Mouse (Mus musculus): ENCODE measurements around the gene Vav2. TPM values are rescaled to one million over a fixed set of nuclear protein-coding genes. Genes with fewer than 3 reads are reported as not detected.

Gene Vav2
- polyA plus RNA-seq, 1 experiment = 18.8 TPM

DNA sequence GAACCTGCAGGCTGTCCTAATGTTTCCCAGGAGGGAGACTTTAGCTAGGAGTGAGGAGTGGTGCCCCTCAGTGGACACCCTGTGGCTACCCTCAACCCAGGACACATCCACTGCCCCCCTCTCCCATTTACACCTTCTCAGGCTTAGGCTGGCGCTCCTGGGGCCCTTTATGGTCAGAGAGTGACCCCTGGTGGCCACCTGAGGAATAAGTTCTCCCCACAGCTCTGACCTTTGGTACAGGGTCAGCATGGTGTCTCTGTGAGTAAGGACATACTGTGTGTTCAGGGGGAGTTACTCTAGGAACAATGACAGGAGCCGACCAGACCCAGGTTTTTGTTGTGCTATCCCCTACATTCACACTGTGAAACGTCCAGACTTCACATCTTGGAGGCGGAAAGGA is 189.5 kb downstream of the Vav2 start:
- H3K4me3 ChIP-seq (replicated peaks; ENCODE audit: control insufficient read depth, low read depth, low read length) = no peak overlapping the region
- TF ChIP-seq CTCF (IDR thresholded peaks at IDR 0.05; ENCODE audit: control insufficient read depth, insufficient read depth, low read length) (peak; percentile 81), POLR2A (IDR thresholded peaks at IDR 0.05; ENCODE audit: borderline replicate concordance, control insufficient read depth, low read depth, low read length) (no peak)
- WGBS = 32% methylated on average over 4 of the region's 4 CpGs
- H3K27ac ChIP-seq (ENCODE audit: control insufficient read depth, insufficient read depth, low read depth, low read length, poor library complexity) = no peak overlapping the region
- no peaks in the 10 kb centered on the region; the same call in 1 of the 2 replicates for H3K4me1 ChIP-seq (ENCODE audit: control insufficient read depth, insufficient read depth, low read length)

DNA sequence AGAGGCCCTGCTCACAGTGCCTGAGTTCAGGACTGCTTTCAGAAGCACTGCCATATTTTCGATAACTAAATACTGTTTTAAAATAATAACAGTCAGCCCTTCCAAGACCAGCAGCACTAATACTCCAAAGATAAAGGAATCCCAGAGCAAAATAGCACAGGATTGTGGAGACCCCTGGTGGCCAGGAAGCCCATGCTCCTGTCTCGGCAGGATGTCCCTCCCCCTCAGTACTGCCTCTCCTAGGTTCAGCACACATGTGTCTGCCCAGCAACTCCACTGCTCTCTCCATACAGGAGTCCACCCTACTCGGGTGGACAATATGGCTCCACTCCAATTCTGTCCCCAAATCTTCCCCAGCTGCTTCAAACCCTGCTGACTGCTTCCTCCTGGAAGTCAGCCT is 191.1 kb downstream of the Vav2 start:
- Histone ChIP-seq H3K27ac (ENCODE audit: control insufficient read depth, insufficient read depth, low read depth, low read length, poor library complexity) (no peak overlapping the region), H3K4me3 (replicated peaks; ENCODE audit: control insufficient read depth, low read depth, low read length) (no peak overlapping the region), H3K4me1 (ENCODE audit: control insufficient read depth, insufficient read depth, low read length) (no peaks in the 10 kb centered on the region; the same call in 1 of the 2 replicates)
- 20% methylated on average over 3 of the region's 3 CpGs for WGBS
- TF ChIP-seq POLR2A (IDR thresholded peaks at IDR 0.05; ENCODE audit: borderline replicate concordance, control insufficient read depth, low read depth, low read length) (no peak), CTCF (IDR thresholded peaks at IDR 0.05; ENCODE audit: control insufficient read depth, insufficient read depth, low read length) (peak; percentile 48; the same call in 1 of the 2 replicates)

DNA sequence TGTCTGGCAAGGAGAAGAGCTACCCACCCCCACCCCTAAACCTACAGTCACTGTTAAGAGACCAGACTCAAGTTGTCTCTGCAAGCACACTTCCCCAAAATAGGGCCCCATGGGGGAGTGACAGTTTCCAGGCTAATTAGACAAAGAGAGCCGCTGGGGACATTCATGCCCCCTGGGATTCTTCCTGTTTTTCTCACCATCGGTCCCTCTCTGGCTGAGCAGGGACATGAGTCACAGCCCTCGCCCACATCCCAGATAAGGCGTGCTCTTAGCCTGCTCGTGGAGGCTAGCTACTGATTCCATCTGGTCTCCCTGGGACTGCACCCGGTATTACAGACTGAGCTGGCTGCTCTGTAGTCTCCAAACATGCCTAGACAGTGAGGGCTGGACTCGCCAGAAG is 194.5 kb downstream of the Vav2 start:
- TF ChIP-seq CTCF (IDR thresholded peaks at IDR 0.05; ENCODE audit: control insufficient read depth, insufficient read depth, low read length) (no peak), POLR2A (IDR thresholded peaks at IDR 0.05; ENCODE audit: borderline replicate concordance, control insufficient read depth, low read depth, low read length) (no peak)
- WGBS = 13% methylated on average over 7 of the region's 7 CpGs
- H3K4me3 ChIP-seq (replicated peaks; ENCODE audit: control insufficient read depth, low read depth, low read length) = no peak overlapping the region
- H3K4me1 ChIP-seq (ENCODE audit: control insufficient read depth, insufficient read depth, low read length) = no peaks in the 10 kb centered on the region; the same call in 1 of the 2 replicates
- no peak overlapping the region for H3K27ac ChIP-seq (ENCODE audit: control insufficient read depth, insufficient read depth, low read depth, low read length, poor library complexity)

DNA sequence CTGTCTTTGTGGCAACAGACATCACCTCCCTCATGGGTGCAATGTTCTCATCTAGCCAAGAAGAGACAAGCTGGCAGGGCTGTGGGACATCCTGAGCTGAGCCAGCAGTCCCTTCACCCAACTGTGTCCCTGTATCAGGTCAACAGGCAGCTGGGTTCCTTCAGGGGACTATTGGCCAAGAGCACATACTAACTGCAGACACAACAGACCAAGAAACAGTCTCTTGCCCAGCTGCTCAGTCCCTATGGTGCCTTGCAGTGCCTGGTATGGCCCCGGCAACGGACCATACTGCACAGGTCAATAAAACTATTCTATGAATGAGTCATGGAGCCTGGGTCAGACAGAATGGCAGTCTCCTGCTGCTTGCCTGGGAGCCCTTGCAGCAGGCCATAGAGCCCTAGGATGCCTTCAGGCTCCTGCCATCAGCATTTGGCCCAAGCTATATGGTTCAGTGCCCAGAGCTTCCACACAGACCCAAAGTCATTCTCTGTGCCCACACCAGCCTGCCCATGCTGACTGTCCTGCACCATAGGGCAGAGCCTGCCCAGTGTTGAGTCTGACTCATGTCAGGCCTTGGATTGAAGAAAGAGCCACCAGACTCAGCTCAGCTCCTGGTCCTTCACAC is 197.2 kb downstream of the Vav2 start:
- H3K4me3 ChIP-seq (replicated peaks; ENCODE audit: control insufficient read depth, low read depth, low read length) = no peak overlapping the region
- 90% methylated on average over 2 of the region's 2 CpGs for WGBS
- H3K27ac ChIP-seq (ENCODE audit: control insufficient read depth, insufficient read depth, low read depth, low read length, poor library complexity) = no peak overlapping the region
- no peak for TF ChIP-seq POLR2A (IDR thresholded peaks at IDR 0.05; ENCODE audit: borderline replicate concordance, control insufficient read depth, low read depth, low read length)
- TF ChIP-seq CTCF (IDR thresholded peaks at IDR 0.05; ENCODE audit: control insufficient read depth, insufficient read depth, low read length) = no peak
- H3K4me1 ChIP-seq (ENCODE audit: control insufficient read depth, insufficient read depth, low read length) = no peaks in the 10 kb centered on the region; the same call in 1 of the 2 replicates

DNA sequence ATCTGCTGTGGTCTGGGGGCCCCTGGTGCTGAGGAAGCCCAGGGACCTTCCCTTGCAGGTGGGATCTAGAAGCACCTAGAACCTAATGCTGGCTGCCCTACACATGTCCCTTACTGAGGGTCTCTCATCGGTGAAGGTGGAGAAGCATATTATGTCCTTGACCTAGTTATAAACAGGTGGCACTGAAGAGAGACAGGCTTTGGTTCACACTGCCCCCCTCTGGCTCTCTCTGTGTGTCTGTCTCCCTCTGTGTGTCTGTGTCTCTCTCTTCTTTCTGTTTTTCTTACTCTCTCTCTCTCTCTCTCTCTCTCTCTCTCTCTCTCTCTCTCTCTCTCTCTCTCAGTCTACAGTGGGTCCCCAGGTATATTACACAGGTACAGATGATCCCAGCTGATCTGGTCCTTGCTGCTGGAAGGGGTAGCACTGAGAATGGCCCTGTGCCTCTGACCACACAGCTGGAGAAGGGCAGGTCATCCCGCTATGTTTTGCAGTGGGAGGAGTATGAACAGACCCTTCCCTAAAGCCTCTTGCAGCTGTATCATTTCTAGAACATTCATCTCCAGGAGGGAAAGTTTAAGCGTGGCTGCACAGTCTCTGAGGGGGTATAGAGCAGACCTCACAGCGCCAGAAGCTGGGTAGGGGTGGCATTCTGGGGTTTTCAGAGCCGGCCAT is 197.9 kb downstream of the Vav2 start:
- WGBS = 74% methylated on average over 5 of the region's 5 CpGs
- no peaks in the 10 kb centered on the region; the same call in 1 of the 2 replicates for H3K4me1 ChIP-seq (ENCODE audit: control insufficient read depth, insufficient read depth, low read length)
- H3K4me3 ChIP-seq (replicated peaks; ENCODE audit: control insufficient read depth, low read depth, low read length) = no peak overlapping the region
- TF ChIP-seq POLR2A (IDR thresholded peaks at IDR 0.05; ENCODE audit: borderline replicate concordance, control insufficient read depth, low read depth, low read length) (no peak), CTCF (IDR thresholded peaks at IDR 0.05; ENCODE audit: control insufficient read depth, insufficient read depth, low read length) (no peak)
- no peak overlapping the region for H3K27ac ChIP-seq (ENCODE audit: control insufficient read depth, insufficient read depth, low read depth, low read length, poor library complexity)

DNA sequence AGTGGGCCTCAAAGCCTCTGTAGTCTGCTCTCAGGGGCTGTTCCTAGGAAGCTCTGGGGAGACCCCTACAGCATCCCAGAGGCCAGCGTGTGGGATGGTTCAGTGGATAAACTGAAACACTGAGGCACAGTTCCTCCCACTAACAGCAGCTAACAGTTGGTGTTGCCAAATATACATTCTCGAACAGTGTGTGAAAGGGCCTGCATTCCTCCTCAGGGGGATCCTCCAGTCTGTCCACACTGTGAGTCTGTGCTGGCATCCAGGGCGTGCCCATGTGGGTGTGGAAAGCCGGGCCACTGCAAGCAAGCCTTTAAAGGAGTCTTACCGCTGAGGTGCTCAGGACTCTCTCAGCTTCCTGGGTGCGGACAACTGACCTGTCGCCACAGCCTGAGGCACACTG is 200.3 kb downstream of the Vav2 start:
- TF ChIP-seq POLR2A (IDR thresholded peaks at IDR 0.05; ENCODE audit: borderline replicate concordance, control insufficient read depth, low read depth, low read length) (no peak), CTCF (IDR thresholded peaks at IDR 0.05; ENCODE audit: control insufficient read depth, insufficient read depth, low read length) (no peak)
- Histone ChIP-seq H3K27ac (ENCODE audit: control insufficient read depth, insufficient read depth, low read depth, low read length, poor library complexity) (no peak overlapping the region), H3K4me1 (ENCODE audit: control insufficient read depth, insufficient read depth, low read length) (no peaks in the 10 kb centered on the region; the same call in 1 of the 2 replicates), H3K4me3 (replicated peaks; ENCODE audit: control insufficient read depth, low read depth, low read length) (no peak overlapping the region)
- WGBS = 78% methylated on average over 7 of the region's 7 CpGs

DNA sequence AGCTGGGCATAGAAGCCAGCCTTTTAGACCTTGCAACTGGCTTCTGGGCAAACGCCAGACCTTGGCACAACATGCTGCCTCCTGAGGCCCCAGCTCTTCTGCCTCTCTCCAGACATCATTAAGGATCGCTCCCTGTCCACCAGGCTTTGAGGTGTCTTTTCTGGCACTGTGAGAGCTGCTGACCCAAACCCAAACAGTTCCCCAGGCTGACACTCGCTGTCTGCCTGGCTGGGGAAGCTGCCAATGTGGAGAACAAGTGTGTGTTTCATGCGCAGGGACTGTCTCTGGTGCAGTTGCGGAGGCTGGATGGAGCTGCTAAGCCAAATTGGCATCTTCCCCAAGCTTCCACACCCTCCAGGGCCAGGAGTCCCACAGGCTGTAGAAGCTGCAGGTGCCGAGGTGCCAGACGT is 203.8 kb downstream of the Vav2 start:
- no peak overlapping the region for H3K27ac ChIP-seq (ENCODE audit: control insufficient read depth, insufficient read depth, low read depth, low read length, poor library complexity)
- no peaks in the 10 kb centered on the region for H3K4me1 ChIP-seq (ENCODE audit: control insufficient read depth, insufficient read depth, low read length)
- no peak overlapping the region for H3K4me3 ChIP-seq (replicated peaks; ENCODE audit: control insufficient read depth, low read depth, low read length)
- no peak for TF ChIP-seq POLR2A (IDR thresholded peaks at IDR 0.05; ENCODE audit: borderline replicate concordance, control insufficient read depth, low read depth, low read length)
- TF ChIP-seq CTCF (IDR thresholded peaks at IDR 0.05; ENCODE audit: control insufficient read depth, insufficient read depth, low read length) = no peak
- WGBS = 79% methylated on average over 7 of the region's 7 CpGs

DNA sequence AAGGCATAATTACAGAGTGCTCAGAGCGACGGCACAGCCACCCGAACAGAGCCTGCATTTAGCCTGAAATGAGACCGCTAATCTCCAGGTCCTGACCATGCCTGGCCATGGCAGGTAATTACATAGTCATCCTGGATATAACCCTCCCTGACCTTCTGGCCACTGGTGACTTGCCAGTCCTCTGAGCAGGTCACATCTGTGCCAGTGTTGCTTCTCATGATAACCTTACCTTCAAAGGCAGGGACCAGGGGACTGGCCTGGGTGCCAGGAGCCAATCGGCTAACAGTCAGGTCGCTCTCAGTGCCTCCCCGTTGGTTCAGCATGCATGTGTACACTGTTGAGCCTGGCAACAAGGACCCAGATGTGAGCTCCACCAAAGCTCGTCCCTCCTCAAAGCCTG is 208.3 kb downstream of the Vav2 start:
- Histone ChIP-seq H3K4me3 (replicated peaks; ENCODE audit: control insufficient read depth, low read depth, low read length) (no peak overlapping the region), H3K4me1 (ENCODE audit: control insufficient read depth, insufficient read depth, low read length) (no peaks in the 10 kb centered on the region), H3K27ac (ENCODE audit: control insufficient read depth, insufficient read depth, low read depth, low read length, poor library complexity) (no peak overlapping the region)
- WGBS = 86% methylated on average over 8 of the region's 8 CpGs
- TF ChIP-seq CTCF (IDR thresholded peaks at IDR 0.05; ENCODE audit: control insufficient read depth, insufficient read depth, low read length) = no peak
- no peak for TF ChIP-seq POLR2A (IDR thresholded peaks at IDR 0.05; ENCODE audit: borderline replicate concordance, control insufficient read depth, low read depth, low read length)

Data from bone marrow, adult 2 months (tissue).